Mouse (Mus musculus) layer of hippocampus, postnatal 25 days (tissue): ENCODE data around the gene Abi3bp. TPM values are rescaled to one million over a fixed set of nuclear protein-coding genes. Genes with fewer than 3 reads are reported as not detected.

Experiments used
- DNase-seq, 2 experiments: peaks; one replicate each; pipeline ENCODE4 v3.0.0; 2022; ENCODE audit warnings: mixed read lengths in 2 of 2, low spot score in 1 of 2; ENCODE audit errors: extremely low spot score in 1 of 2
- total RNA-seq, 2 experiments: library from RNA; stranded (reverse); gene quantifications; 2 replicates each; pipeline ENCODE4 v1.2.3; 2021

Gene Abi3bp
- total RNA-seq, 2 experiments from 2014 or later, result 1.1 TPM

GRCm38 (mm10) chr16:56502134-56502533 is 24.5 kb downstream of the Abi3bp start:
- no peak for DNase-seq

- DNase-seq, result no peak
Measured at GRCm38 (mm10) chr16:56503941-56504340, 26.3 kb downstream of the Abi3bp start.

GRCm38 (mm10) chr16:56518024-56518423 is 40.3 kb downstream of the Abi3bp start:
- DNase-seq, result no peak

- peak in 1 of 2 experiments; percentile 10 for DNase-seq
Measured at GRCm38 (mm10) chr16:56524359-56524758, 46.7 kb downstream of the Abi3bp start.

GRCm38 (mm10) chr16:56526482-56526881 is 48.8 kb downstream of the Abi3bp start:
- DNase-seq, result peak in 1 of 2 experiments; percentile 16

- no peak for DNase-seq
Measured at GRCm38 (mm10) chr16:56528079-56528688, 50.5 kb downstream of the Abi3bp start.

- DNase-seq, result no peak
Measured at GRCm38 (mm10) chr16:56579536-56579935, 101.9 kb downstream of the Abi3bp start.

GRCm38 (mm10) chr16:56593581-56593980 is 115.9 kb downstream of the Abi3bp start:
- DNase-seq, result no peak

GRCm38 (mm10) chr16:56594866-56595265 is 117.2 kb downstream of the Abi3bp start:
- DNase-seq, result peak in 1 of 2 experiments; percentile 3

- DNase-seq, result no peak
Measured at GRCm38 (mm10) chr16:56598427-56598826, 120.7 kb downstream of the Abi3bp start.

- no peak for DNase-seq
Measured at GRCm38 (mm10) chr16:56602394-56602793, 124.7 kb downstream of the Abi3bp start.

- no peak for DNase-seq
Measured at GRCm38 (mm10) chr16:56610572-56610971, 132.9 kb downstream of the Abi3bp start.

- no peak for DNase-seq
Measured at GRCm38 (mm10) chr16:56611096-56611867, 133.6 kb downstream of the Abi3bp start.

- no peak for DNase-seq
Measured at GRCm38 (mm10) chr16:56638544-56638943, 160.9 kb downstream of the Abi3bp start.

GRCm38 (mm10) chr16:56645251-56645650 is 167.6 kb downstream of the Abi3bp start:
- no peak for DNase-seq

GRCm38 (mm10) chr16:56646382-56647172 is 168.9 kb downstream of the Abi3bp start:
- DNase-seq, result no peak

- DNase-seq, result no peak
Measured at GRCm38 (mm10) chr16:56655193-56655910, 177.7 kb downstream of the Abi3bp start.

- no peak for DNase-seq
Measured at GRCm38 (mm10) chr16:56658866-56659265, 181.2 kb downstream of the Abi3bp start.

- DNase-seq, result no peak
Measured at GRCm38 (mm10) chr16:56669520-56669919, 191.8 kb downstream of the Abi3bp start.

- no peak for DNase-seq
Measured at GRCm38 (mm10) chr16:56670941-56671340, 193.3 kb downstream of the Abi3bp start.
